Mouse (Mus musculus): ENCODE results near the gene Prkce.

- TF ChIP-seq POLR2A (IDR thresholded peaks at IDR 0.05; ENCODE audit: low read depth, low read length) (no peak), CTCF (IDR thresholded peaks at IDR 0.05; ENCODE audit: extremely low read depth, insufficient read length, insufficient replicate concordance, low read depth, low read length) (no peak)
Observed at GRCm38 (mm10) chr17:86419199-86419598, 251.6 kb downstream of the Prkce start.

All from small intestine, adult 2 months (tissue).